Mouse (Mus musculus) ES-CJ7 (cell line): ENCODE measurements around the gene Mst1.

Experiments used
- DNase-seq: peaks from one replicate; pipeline ENCODE4 v3.0.0; 2011; ENCODE audit warnings: low read depth, low spot score

Gene Mst1

GRCm38 (mm10) chr9:108080168-108080567 is at the start of gene Mst1:
Gene Mst1 (plus strand): TSS chr9:108080436.
- no peak for DNase-seq

GRCm38 (mm10) chr9:108032126-108032525 is 48.1 kb upstream of the Mst1 start:
- DNase-seq, result peak; percentile 79

GRCm38 (mm10) chr9:108035331-108036156 is 44.7 kb upstream of the Mst1 start:
- DNase-seq, result peak; percentile 38

- peak; percentile 46 for DNase-seq
These were observed 35.3 kb upstream of the Mst1 start for GRCm38 (mm10) chr9:108044751-108045492.

- DNase-seq, result no peak
These were observed 33.7 kb upstream of the Mst1 start for GRCm38 (mm10) chr9:108046582-108046981.

GRCm38 (mm10) chr9:108047601-108048565 is 32.4 kb upstream of the Mst1 start:
- DNase-seq, result no peak

GRCm38 (mm10) chr9:108048566-108048955 is 31.7 kb upstream of the Mst1 start:
- DNase-seq, result peak; percentile 40

- DNase-seq, result peak; percentile 96
These were observed 31.2 kb upstream of the Mst1 start, which contains the start of gene Gmppb for GRCm38 (mm10) chr9:108049016-108049455. Gene Gmppb (plus strand): TSS chr9:108049242.

- no peak for DNase-seq
These were observed 30.5 kb upstream of the Mst1 start for GRCm38 (mm10) chr9:108049561-108050251.

- no peak for DNase-seq
These were observed 28.9 kb upstream of the Mst1 start for GRCm38 (mm10) chr9:108051184-108051930.

- DNase-seq, result no peak
These were observed 28.4 kb upstream of the Mst1 start for GRCm38 (mm10) chr9:108051931-108052220.

GRCm38 (mm10) chr9:108052411-108052810 is 27.8 kb upstream of the Mst1 start:
- DNase-seq, result no peak

GRCm38 (mm10) chr9:108052885-108053664 is 27.2 kb upstream of the Mst1 start, which contains the start of gene Amigo3:
Gene Amigo3 (plus strand): TSS chr9:108053159.
- peak; percentile 95 for DNase-seq

GRCm38 (mm10) chr9:108053665-108054225 is 26.5 kb upstream of the Mst1 start:
- DNase-seq, result no peak

GRCm38 (mm10) chr9:108054331-108055040 is 25.8 kb upstream of the Mst1 start:
- no peak for DNase-seq

- DNase-seq, result no peak
These were observed 25.2 kb upstream of the Mst1 start for GRCm38 (mm10) chr9:108055061-108055460.

- no peak for DNase-seq
These were observed 24.5 kb upstream of the Mst1 start for GRCm38 (mm10) chr9:108055661-108056237.
